Mouse (Mus musculus): ENCODE data around the gene Atn1. TPM values are rescaled to one million over a fixed set of nuclear protein-coding genes. Genes with fewer than 3 reads are reported as not detected.

The Atn1 gene
- polyA plus RNA-seq, 1 experiment from 2014 or later: 10.2 TPM

GRCm38 (mm10) chr6:124786756-124787420, 30.6 kb upstream of the Atn1 start:
- no peaks in the 10 kb centered on the region for H3K9me3 ChIP-seq (replicated peaks)
- no peaks in the 10 kb centered on the region for H3K36me3 ChIP-seq
- no peaks in the 10 kb centered on the region for H3K27me3 ChIP-seq (ENCODE audit: low read depth, poor library complexity, severe bottlenecking)
- 61% methylated on average over 8 of the region's 8 CpGs for WGBS
- no peak overlapping the region for H3K27ac ChIP-seq (replicated peaks)
- H3K4me1 ChIP-seq: peaks cover 12% of the 10 kb centered on the region
- no peak overlapping the region for H3K4me3 ChIP-seq
- DNase-seq (ENCODE audit: low spot score): no peak

- 25% methylated on average over 6 of the region's 6 CpGs for WGBS
- Histone ChIP-seq H3K9me3 (replicated peaks) (no peaks in the 10 kb centered on the region), H3K4me3 (no peak overlapping the region), H3K36me3 (no peaks in the 10 kb centered on the region), H3K4me1 (peaks cover 30% of the 10 kb centered on the region), H3K27ac (replicated peaks) (peak overlapping the region; percentile 64; the same call in 1 of the 2 replicates), H3K27me3 (ENCODE audit: low read depth, poor library complexity, severe bottlenecking) (peaks cover 24% of the 10 kb centered on the region)
- DNase-seq (ENCODE audit: low spot score): peak; percentile 51
These were observed 26.1 kb upstream of the Atn1 start for GRCm38 (mm10) chr6:124782436-124782835.

GRCm38 (mm10) chr6:124780917-124781316, 24.6 kb upstream of the Atn1 start:
- H3K36me3 ChIP-seq: no peaks in the 10 kb centered on the region
- H3K27ac ChIP-seq (replicated peaks): no peak overlapping the region
- H3K27me3 ChIP-seq (ENCODE audit: low read depth, poor library complexity, severe bottlenecking): peaks cover 24% of the 10 kb centered on the region
- H3K9me3 ChIP-seq (replicated peaks): no peaks in the 10 kb centered on the region
- H3K4me1 ChIP-seq: peaks cover 30% of the 10 kb centered on the region
- no peak overlapping the region for H3K4me3 ChIP-seq
- 91% methylated on average over 7 of the region's 7 CpGs for WGBS
- no peak for DNase-seq (ENCODE audit: low spot score)

GRCm38 (mm10) chr6:124779984-124780416, 23.7 kb upstream of the Atn1 start:
- Histone ChIP-seq H3K27ac (replicated peaks) (peak overlapping the region; percentile 65), H3K9me3 (replicated peaks) (no peaks in the 10 kb centered on the region), H3K36me3 (no peaks in the 10 kb centered on the region), H3K27me3 (ENCODE audit: low read depth, poor library complexity, severe bottlenecking) (peaks cover 24% of the 10 kb centered on the region), H3K4me3 (peak overlapping the region; percentile 52), H3K4me1 (peaks cover 30% of the 10 kb centered on the region)
- WGBS: 3% methylated on average over 10 of the region's 10 CpGs
- DNase-seq (ENCODE audit: low spot score): peak; percentile 66

GRCm38 (mm10) chr6:124779222-124779983, 23.1 kb upstream of the Atn1 start, which contains the start of gene Lrrc23:
Gene Lrrc23, minus strand, starts transcription at chr6:124779727.
- Histone ChIP-seq H3K9me3 (replicated peaks) (no peaks in the 10 kb centered on the region), H3K4me3 (peak within 1 kb of the TSS; percentile 52), H3K27me3 (ENCODE audit: low read depth, poor library complexity, severe bottlenecking) (peaks cover 24% of the 10 kb centered on the region), H3K4me1 (peaks cover 30% of the 10 kb centered on the region), H3K27ac (replicated peaks) (peak within 1 kb of the TSS; percentile 65), H3K36me3 (no peaks in the 10 kb centered on the region)
- WGBS: 4% methylated on average over 23 of the region's 23 CpGs
- peak; percentile 73 for DNase-seq (ENCODE audit: low spot score)

- H3K4me3 ChIP-seq: no peak overlapping the region
- H3K27ac ChIP-seq (replicated peaks): no peak overlapping the region
- no peak for DNase-seq (ENCODE audit: low spot score)
- peaks cover 78% of the 10 kb centered on the region for H3K27me3 ChIP-seq (ENCODE audit: low read depth, poor library complexity, severe bottlenecking)
- H3K9me3 ChIP-seq (replicated peaks): no peaks in the 10 kb centered on the region
- 88% methylated on average over 15 of the region's 15 CpGs for WGBS
- H3K36me3 ChIP-seq: no peaks in the 10 kb centered on the region
- H3K4me1 ChIP-seq: peaks cover 40% of the 10 kb centered on the region
These were observed 14.2 kb upstream of the Atn1 start for GRCm38 (mm10) chr6:124770511-124770910.

GRCm38 (mm10) chr6:124770013-124770412, 13.7 kb upstream of the Atn1 start:
- peak overlapping the region; percentile 58 for H3K4me3 ChIP-seq
- no peaks in the 10 kb centered on the region for H3K9me3 ChIP-seq (replicated peaks)
- no peaks in the 10 kb centered on the region for H3K36me3 ChIP-seq
- 61% methylated on average over 7 of the region's 7 CpGs for WGBS
- H3K27ac ChIP-seq (replicated peaks): peak overlapping the region; percentile 81
- H3K4me1 ChIP-seq: peaks cover 40% of the 10 kb centered on the region
- peaks cover 78% of the 10 kb centered on the region for H3K27me3 ChIP-seq (ENCODE audit: low read depth, poor library complexity, severe bottlenecking)
- DNase-seq (ENCODE audit: low spot score): no peak

- peak within 1 kb of the TSS; percentile 81 for H3K27ac ChIP-seq (replicated peaks)
- H3K4me1 ChIP-seq: peaks cover 40% of the 10 kb centered on the region
- peak; percentile 70 for DNase-seq (ENCODE audit: low spot score)
- peak within 1 kb of the TSS; percentile 58 for H3K4me3 ChIP-seq
- H3K36me3 ChIP-seq: no peaks in the 10 kb centered on the region
- under 1% methylated on average over 52 of the region's 54 CpGs for WGBS
- H3K9me3 ChIP-seq (replicated peaks): no peaks in the 10 kb centered on the region
- peaks cover 78% of the 10 kb centered on the region for H3K27me3 ChIP-seq (ENCODE audit: low read depth, poor library complexity, severe bottlenecking)
These were observed 12.9 kb upstream of the Atn1 start, which contains the start of gene Eno2 for GRCm38 (mm10) chr6:124769101-124769765. Gene Eno2, minus strand, starts transcription at chr6:124769673.

- Histone ChIP-seq H3K36me3 (no peaks in the 10 kb centered on the region), H3K27ac (replicated peaks) (peak overlapping the region; percentile 81), H3K9me3 (replicated peaks) (no peaks in the 10 kb centered on the region), H3K4me3 (peak overlapping the region; percentile 58), H3K27me3 (ENCODE audit: low read depth, poor library complexity, severe bottlenecking) (peaks cover 77% of the 10 kb centered on the region), H3K4me1 (peaks cover 40% of the 10 kb centered on the region)
- WGBS: 1% methylated on average over 9 of the region's 9 CpGs
- DNase-seq (ENCODE audit: low spot score): no peak
These were observed 12.3 kb upstream of the Atn1 start for GRCm38 (mm10) chr6:124768704-124769044.

- H3K36me3 ChIP-seq: no peaks in the 10 kb centered on the region
- peaks cover 40% of the 10 kb centered on the region for H3K4me1 ChIP-seq
- peak overlapping the region; percentile 59 for H3K27ac ChIP-seq (replicated peaks)
- WGBS: 15% methylated on average over 19 of the region's 19 CpGs
- H3K9me3 ChIP-seq (replicated peaks): no peaks in the 10 kb centered on the region
- peaks cover 71% of the 10 kb centered on the region for H3K27me3 ChIP-seq (ENCODE audit: low read depth, poor library complexity, severe bottlenecking)
- peak overlapping the region; percentile 58 for H3K4me3 ChIP-seq
- DNase-seq (ENCODE audit: low spot score): peak; percentile 42
These were observed 11.8 kb upstream of the Atn1 start for GRCm38 (mm10) chr6:124767920-124768703.

- Histone ChIP-seq H3K27me3 (ENCODE audit: low read depth, poor library complexity, severe bottlenecking) (peaks cover 71% of the 10 kb centered on the region), H3K9me3 (replicated peaks) (no peaks in the 10 kb centered on the region), H3K36me3 (no peaks in the 10 kb centered on the region), H3K27ac (replicated peaks) (peak overlapping the region; percentile 59), H3K4me1 (peaks cover 40% of the 10 kb centered on the region), H3K4me3 (peak overlapping the region; percentile 58)
- DNase-seq (ENCODE audit: low spot score): no peak
- 23% methylated on average over 4 of the region's 4 CpGs for WGBS
These were observed 11.2 kb upstream of the Atn1 start for GRCm38 (mm10) chr6:124767536-124767919.

- Histone ChIP-seq H3K4me3 (no peak overlapping the region), H3K36me3 (no peaks in the 10 kb centered on the region), H3K27ac (replicated peaks) (no peak overlapping the region), H3K9me3 (replicated peaks) (no peaks in the 10 kb centered on the region), H3K27me3 (ENCODE audit: low read depth, poor library complexity, severe bottlenecking) (peaks cover 66% of the 10 kb centered on the region), H3K4me1 (peaks cover 40% of the 10 kb centered on the region)
- 85% methylated on average over 7 of the region's 7 CpGs for WGBS
- no peak for DNase-seq (ENCODE audit: low spot score)
These were observed 9.6 kb upstream of the Atn1 start for GRCm38 (mm10) chr6:124765951-124766350.
